Mouse (Mus musculus) limb, embryonic 13.5 days (tissue): ENCODE data around the gene C1ra. TPM values are rescaled to one million over a fixed set of nuclear protein-coding genes. Genes with fewer than 3 reads are reported as not detected.
"Not testable (repeated sequence)": the region's sequence is repeated elsewhere in the genome, so short reads cannot be mapped to it uniquely, and the experiment has no call there.

ENCODE experiments used
- ATAC-seq: fragments of 200-750 bp; cut with Nextera tagmentation; 2 replicates; pipeline ENCODE4 v1.8.0; 2017; ENCODE audit warnings: low read depth, moderate number of reproducible peaks, moderate TSS enrichment; ENCODE audit not compliant: low FRiP score
- H3K27ac ChIP-seq: fragments of 300-500 bp; sonication (generic); 2 replicates; pipeline ENCODE4 v1.5.1; 2015; ENCODE audit warnings: inconsistent platforms, mild to moderate bottlenecking, moderate library complexity
- H3K27me3 ChIP-seq: fragments of 300-500 bp; sonication (generic); 2 replicates; pipeline ENCODE4 v1.6.1; 2015; ENCODE audit warnings: mild to moderate bottlenecking, inconsistent platforms
- H3K36me3 ChIP-seq: fragments of 300-500 bp; sonication (generic); 2 replicates; pipeline ENCODE4 v1.6.1; 2015; ENCODE audit warnings: inconsistent platforms, mild to moderate bottlenecking, moderate library complexity
- H3K4me1 ChIP-seq: fragments of 300-500 bp; sonication (generic); 2 replicates; pipeline ENCODE4 v1.6.1; 2015; ENCODE audit warnings: inconsistent platforms
- H3K4me2 ChIP-seq: fragments of 300-500 bp; sonication (generic); replicated peaks from 2 replicates; pipeline ENCODE4 v1.6.1; 2015; ENCODE audit warnings: inconsistent platforms, mild to moderate bottlenecking, moderate library complexity
- H3K4me3 ChIP-seq: fragments of 300-500 bp; sonication (generic); 2 replicates; pipeline ENCODE4 v1.5.1; 2015; ENCODE audit warnings: moderate library complexity, mild to moderate bottlenecking, inconsistent platforms
- H3K9ac ChIP-seq: fragments of 300-500 bp; sonication (generic); 2 replicates; pipeline ENCODE4 v1.6.1; 2015; ENCODE audit warnings: mild to moderate bottlenecking, inconsistent platforms
- H3K9me3 ChIP-seq: fragments of 300-500 bp; sonication (generic); 2 replicates; pipeline ENCODE4 v1.6.1; 2016; ENCODE audit warnings: inconsistent platforms
- WGBS: fragments of 180-500 bp; shearing (Covaris S2); methylation state at CpG from one replicate; pipeline ENCODE4 v1.1.7; 2015; 5-methylcytosine and 5-hydroxymethylcytosine counted together
- polyA plus RNA-seq: library from polyadenylated mRNA; unstranded; fragments of >200 nt; fragmentation: Nextera tagmentation; extraction: Ambion mirVana; gene quantifications from 2 replicates; pipeline ENCODE4 v1.2.1, GENCODE M21; 2015

The C1ra gene
- 0.80 and 1.3 TPM in 2 replicates for polyA plus RNA-seq

- Histone ChIP-seq H3K4me2 (peak within 1 kb of the TSS; percentile 58), H3K9ac (peak within 1 kb of the TSS; percentile 25; the same call in 1 of the 2 replicates), H3K27me3 (no peaks in the 10 kb centered on the region), H3K4me3 (peak within 1 kb of the TSS; percentile 29), H3K4me1 (no peaks in the 10 kb centered on the region), H3K9me3 (no peaks in the 10 kb centered on the region), H3K36me3 (no peaks in the 10 kb centered on the region), H3K27ac (no peak within 1 kb of the TSS)
- ATAC-seq: no peak
- WGBS: 7% methylated on average over 6 of the region's 6 CpGs
These were observed at the start of gene C1ra for GRCm38 (mm10) chr6:124512355-124512836. C1ra (plus strand) TSS chr6:124512405.

GRCm38 (mm10) chr6:124463881-124464291, 48.3 kb upstream of the C1ra start:
- peak overlapping the region; percentile 80 for H3K4me2 ChIP-seq
- H3K4me1 ChIP-seq: peaks cover 16% of the 10 kb centered on the region
- no peaks in the 10 kb centered on the region for H3K9me3 ChIP-seq
- no peak overlapping the region for H3K27ac ChIP-seq
- H3K27me3 ChIP-seq: 0 out of 2 replicates have a peak, but pooled peaks cover 5% of the 10 kb centered on the region
- peak overlapping the region; percentile 49 for H3K4me3 ChIP-seq
- ATAC-seq: 0 out of 2 replicates have a peak, but pooled peaks have one; percentile 13
- peaks cover 5% of the 10 kb centered on the region; the same call in 1 of the 2 replicates for H3K36me3 ChIP-seq
- 24% methylated on average over 8 of the region's 8 CpGs for WGBS
- H3K9ac ChIP-seq: peak overlapping the region; percentile 65; the same call in 1 of the 2 replicates

- Histone ChIP-seq H3K27me3 (0 out of 2 replicates have a peak, but pooled peaks cover 5% of the 10 kb centered on the region), H3K4me2 (peak within 1 kb of the TSS; percentile 80), H3K9ac (peak within 1 kb of the TSS; percentile 65), H3K9me3 (no peaks in the 10 kb centered on the region), H3K36me3 (peaks cover 5% of the 10 kb centered on the region; the same call in 1 of the 2 replicates), H3K27ac (no peak within 1 kb of the TSS), H3K4me3 (peak within 1 kb of the TSS; percentile 49), H3K4me1 (peaks cover 16% of the 10 kb centered on the region)
- ATAC-seq: peak; percentile 93
- WGBS: 7% methylated on average over 27 of the region's 27 CpGs
These were observed 47.6 kb upstream of the C1ra start, which contains the start of gene Clstn3 for GRCm38 (mm10) chr6:124464305-124465271. Clstn3 (minus strand) TSS chr6:124464794.

- Histone ChIP-seq H3K4me1 (peaks cover 16% of the 10 kb centered on the region), H3K4me3 (peak overlapping the region; percentile 49), H3K9me3 (no peaks in the 10 kb centered on the region), H3K4me2 (peak overlapping the region; percentile 80), H3K27me3 (0 out of 2 replicates have a peak, but pooled peaks cover 5% of the 10 kb centered on the region), H3K27ac (no peak overlapping the region), H3K9ac (peak overlapping the region; percentile 65), H3K36me3 (peaks cover 5% of the 10 kb centered on the region; the same call in 1 of the 2 replicates)
- ATAC-seq: no peak
- WGBS: 34% methylated on average over 6 of the region's 6 CpGs
These were observed 46.9 kb upstream of the C1ra start for GRCm38 (mm10) chr6:124465299-124465698.

- Histone ChIP-seq H3K27ac (no peak overlapping the region), H3K27me3 (0 out of 2 replicates have a peak, but pooled peaks cover 5% of the 10 kb centered on the region), H3K9ac (no peak overlapping the region), H3K9me3 (no peaks in the 10 kb centered on the region), H3K4me3 (no peak overlapping the region), H3K36me3 (peaks cover 5% of the 10 kb centered on the region; the same call in 1 of the 2 replicates), H3K4me1 (peaks cover 16% of the 10 kb centered on the region), H3K4me2 (peak overlapping the region; percentile 80)
- 61% methylated on average over 6 of the region's 6 CpGs for WGBS
- no peak for ATAC-seq
These were observed 46.5 kb upstream of the C1ra start for GRCm38 (mm10) chr6:124465729-124466128.

- no peak for ATAC-seq
- WGBS: 90% methylated on average over 3 of the region's 3 CpGs
These were observed 41.1 kb upstream of the C1ra start for GRCm38 (mm10) chr6:124471121-124471520.

GRCm38 (mm10) chr6:124471783-124472638, 40.2 kb upstream of the C1ra start:
- H3K27ac ChIP-seq, H3K9me3 ChIP-seq, ATAC-seq, H3K9ac ChIP-seq, H3K4me2 ChIP-seq, H3K36me3 ChIP-seq, H3K27me3 ChIP-seq, H3K4me1 ChIP-seq, H3K4me3 ChIP-seq: not testable (repeated sequence)
- 78% methylated on average over 6 of the region's 6 CpGs for WGBS

More at GRCm38 (mm10) chr6:124471121-124471520, 41.1 kb upstream of the C1ra start:
- Histone ChIP-seq H3K4me1 (no peaks in the 10 kb centered on the region), H3K9me3 (no peaks in the 10 kb centered on the region), H3K9ac (no peak overlapping the region), H3K36me3 (no peaks in the 10 kb centered on the region), H3K4me3 (no peak overlapping the region), H3K27me3 (no peaks in the 10 kb centered on the region), H3K27ac (no peak overlapping the region), H3K4me2 (no peak overlapping the region)

- no peak for ATAC-seq
- no peak overlapping the region for H3K4me2 ChIP-seq
- no peak overlapping the region for H3K27ac ChIP-seq
- H3K36me3 ChIP-seq: no peaks in the 10 kb centered on the region
- H3K9me3 ChIP-seq: no peaks in the 10 kb centered on the region
- no peak overlapping the region for H3K9ac ChIP-seq
- no peaks in the 10 kb centered on the region for H3K4me1 ChIP-seq
- WGBS: 39% methylated on average over 6 of the region's 6 CpGs
- H3K4me3 ChIP-seq: no peak overlapping the region
- no peaks in the 10 kb centered on the region for H3K27me3 ChIP-seq
These were observed 39.4 kb upstream of the C1ra start for GRCm38 (mm10) chr6:124472801-124473200.

- Histone ChIP-seq H3K4me1 (no peaks in the 10 kb centered on the region), H3K27ac (no peak overlapping the region), H3K27me3 (no peaks in the 10 kb centered on the region), H3K4me3 (no peak overlapping the region), H3K36me3 (no peaks in the 10 kb centered on the region), H3K9me3 (no peaks in the 10 kb centered on the region), H3K9ac (no peak overlapping the region), H3K4me2 (no peak overlapping the region)
- ATAC-seq: no peak
- WGBS: 80% methylated on average over 11 of the region's 11 CpGs
These were observed 37.6 kb upstream of the C1ra start for GRCm38 (mm10) chr6:124474621-124475020.

GRCm38 (mm10) chr6:124475335-124476075, 36.7 kb upstream of the C1ra start:
- 91% methylated on average over 8 of the region's 11 CpGs for WGBS
- not testable (repeated sequence) for ATAC-seq, H3K36me3 ChIP-seq, H3K4me1 ChIP-seq, H3K9me3 ChIP-seq, H3K9ac ChIP-seq, H3K4me2 ChIP-seq, H3K27me3 ChIP-seq, H3K4me3 ChIP-seq, H3K27ac ChIP-seq

- no peak overlapping the region for H3K4me2 ChIP-seq
- no peaks in the 10 kb centered on the region for H3K27me3 ChIP-seq
- no peaks in the 10 kb centered on the region for H3K36me3 ChIP-seq
- no peak for ATAC-seq
- no peak overlapping the region for H3K9ac ChIP-seq
- H3K9me3 ChIP-seq: no peaks in the 10 kb centered on the region
- WGBS: 91% methylated on average over 7 of the region's 7 CpGs
- no peaks in the 10 kb centered on the region for H3K4me1 ChIP-seq
- no peak overlapping the region for H3K27ac ChIP-seq
- H3K4me3 ChIP-seq: no peak overlapping the region
These were observed 36.0 kb upstream of the C1ra start for GRCm38 (mm10) chr6:124476216-124476615.
